Mouse (Mus musculus) cerebellum, adult 2 months (tissue): ENCODE data around the gene Hmx1. TPM values are rescaled to one million over a fixed set of nuclear protein-coding genes. Genes with fewer than 3 reads are reported as not detected.

Experiments
- DNase-seq, 2 experiments: peaks; one replicate each; pipeline ENCODE4 v3.0.0; 2021
- H3K27ac ChIP-seq: fragments of 200-500 bp; 2 replicates; pipeline ENCODE4 v1.5.1; 2012; ENCODE audit warnings: low read length, control low read depth, inconsistent platforms; ENCODE audit not compliant: insufficient read depth
- H3K27me3 ChIP-seq: fragments of 200-500 bp; 2 replicates; pipeline ENCODE4 v1.6.1; 2012; ENCODE audit warnings: inconsistent platforms, mild to moderate bottlenecking, low read length, moderate library complexity; ENCODE audit not compliant: control insufficient read depth, insufficient read depth
- H3K4me1 ChIP-seq: fragments of 200-500 bp; 2 replicates; pipeline ENCODE4 v1.6.1; 2011; ENCODE audit warnings: low read length; ENCODE audit not compliant: control insufficient read depth, insufficient read depth
- H3K4me3 ChIP-seq: fragments of 200-500 bp; replicated peaks from 2 replicates; pipeline ENCODE3; 2011; ENCODE audit warnings: mild to moderate bottlenecking, low read depth, low read length, control low read depth; ENCODE audit not compliant: insufficient read depth
- CTCF ChIP-seq: fragments of 200-500 bp; IDR thresholded peaks from 2 replicates; pipeline ENCODE4 v1.5.1; 2011; ENCODE audit warnings: low read depth, mild to moderate bottlenecking, control low read depth, low read length, moderate library complexity, borderline replicate concordance; ENCODE audit not compliant: insufficient read depth
- POLR2A ChIP-seq: fragments of 200-500 bp; IDR thresholded peaks from 2 replicates; pipeline ENCODE4 v1.6.1; 2011; ENCODE audit warnings: low read length, control low read depth, borderline replicate concordance; ENCODE audit not compliant: insufficient read depth
- WGBS: fragments of 180-500 bp; shearing (Covaris S2); methylation state at CpG from one replicate; pipeline ENCODE4 v1.1.7; 2018; 5-methylcytosine and 5-hydroxymethylcytosine counted together
- polyA plus RNA-seq: library from polyadenylated mRNA; depleted of rRNA; stranded (reverse); fragments of >200 nt; gene quantifications from 2 replicates; pipeline ENCODE4 v1.2.3, GENCODE M21; 2012

The Hmx1 gene
- polyA plus RNA-seq, 1 experiment, result not detected

GRCm38 (mm10) chr5:35379066-35379465 lies 9.8 kb upstream of the Hmx1 start:
- TF ChIP-seq CTCF, result no peak
- no peak for TF ChIP-seq POLR2A
- 58% methylated on average over 2 of the region's 2 CpGs for WGBS
- H3K27ac ChIP-seq, result no peak overlapping the region
- no peak overlapping the region for H3K4me3 ChIP-seq
- DNase-seq, result no peak
- H3K4me1 ChIP-seq, result no peaks in the 10 kb centered on the region
- no peaks in the 10 kb centered on the region; the same call in 1 of the 2 replicates for H3K27me3 ChIP-seq

GRCm38 (mm10) chr5:35379815-35380214 lies 9.1 kb upstream of the Hmx1 start:
- no peak overlapping the region for H3K27ac ChIP-seq
- no peaks in the 10 kb centered on the region; the same call in 1 of the 2 replicates for H3K27me3 ChIP-seq
- WGBS, result 4% methylated on average over 4 of the region's 4 CpGs
- H3K4me3 ChIP-seq, result no peak overlapping the region
- H3K4me1 ChIP-seq, result no peaks in the 10 kb centered on the region
- TF ChIP-seq CTCF (peak; percentile 71; the same call in 1 of the 2 replicates), POLR2A (no peak)
- peak in 1 of 2 experiments; percentile 31 for DNase-seq

DNA sequence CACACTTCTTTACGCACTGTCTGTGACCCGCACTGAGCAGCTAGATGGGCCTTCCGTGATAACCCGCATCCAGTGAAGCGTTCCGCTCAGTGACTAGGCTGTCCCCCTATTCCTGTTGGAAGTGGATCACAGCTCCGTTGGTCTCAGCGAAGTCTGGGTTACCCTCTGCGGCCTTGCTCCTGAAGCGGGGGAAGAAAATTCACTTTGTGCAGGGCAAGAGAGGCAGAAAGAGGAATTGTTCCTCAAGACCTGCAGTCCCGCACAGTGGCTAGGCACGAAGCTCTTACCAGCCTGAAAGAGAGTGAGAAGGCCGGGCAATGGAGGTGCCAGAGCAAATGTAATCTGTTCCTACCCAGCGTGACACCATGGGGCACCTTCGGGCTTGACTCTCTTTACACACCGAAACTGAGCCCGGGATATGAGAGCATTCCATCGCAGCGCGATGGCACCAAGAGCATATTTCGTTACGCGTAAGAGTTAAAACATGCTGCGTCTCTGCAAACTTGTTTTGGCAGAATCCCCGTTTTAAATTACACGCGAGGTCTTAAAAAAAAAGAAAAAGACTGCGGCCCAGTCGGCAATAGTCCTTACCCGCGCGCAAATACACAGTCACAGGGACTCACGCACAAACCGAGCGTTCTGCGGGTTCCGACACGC lies 946 bp upstream of the Hmx1 start:
- 3% methylated on average over 38 of the region's 38 CpGs for WGBS
- no peak for DNase-seq
- Histone ChIP-seq H3K4me3 (no peak overlapping the region), H3K27ac (no peak overlapping the region), H3K4me1 (no peaks in the 10 kb centered on the region), H3K27me3 (peaks cover 9% of the 10 kb centered on the region; the same call in 1 of the 2 replicates)
- TF ChIP-seq CTCF (no peak), POLR2A (no peak)

GRCm38 (mm10) chr5:35389441-35389840 lies 533 bp downstream of the Hmx1 start:
- 13% methylated on average over 11 of the region's 11 CpGs for WGBS
- TF ChIP-seq CTCF (no peak), POLR2A (no peak)
- H3K27me3 ChIP-seq, result peaks cover 12% of the 10 kb centered on the region; the same call in 1 of the 2 replicates
- H3K4me1 ChIP-seq, result no peaks in the 10 kb centered on the region
- DNase-seq, result no peak
- H3K4me3 ChIP-seq, result no peak overlapping the region
- no peak overlapping the region for H3K27ac ChIP-seq

GRCm38 (mm10) chr5:35389915-35390314 lies 1.0 kb downstream of the Hmx1 start:
- Histone ChIP-seq H3K4me3 (no peak overlapping the region), H3K27me3 (peaks cover 12% of the 10 kb centered on the region; the same call in 1 of the 2 replicates), H3K4me1 (no peaks in the 10 kb centered on the region), H3K27ac (no peak overlapping the region)
- no peak for DNase-seq
- whole genome bisulfite sequencing, result 29% methylated on average over 3 of the region's 3 CpGs
- no peak for TF ChIP-seq CTCF
- TF ChIP-seq POLR2A, result no peak

DNA sequence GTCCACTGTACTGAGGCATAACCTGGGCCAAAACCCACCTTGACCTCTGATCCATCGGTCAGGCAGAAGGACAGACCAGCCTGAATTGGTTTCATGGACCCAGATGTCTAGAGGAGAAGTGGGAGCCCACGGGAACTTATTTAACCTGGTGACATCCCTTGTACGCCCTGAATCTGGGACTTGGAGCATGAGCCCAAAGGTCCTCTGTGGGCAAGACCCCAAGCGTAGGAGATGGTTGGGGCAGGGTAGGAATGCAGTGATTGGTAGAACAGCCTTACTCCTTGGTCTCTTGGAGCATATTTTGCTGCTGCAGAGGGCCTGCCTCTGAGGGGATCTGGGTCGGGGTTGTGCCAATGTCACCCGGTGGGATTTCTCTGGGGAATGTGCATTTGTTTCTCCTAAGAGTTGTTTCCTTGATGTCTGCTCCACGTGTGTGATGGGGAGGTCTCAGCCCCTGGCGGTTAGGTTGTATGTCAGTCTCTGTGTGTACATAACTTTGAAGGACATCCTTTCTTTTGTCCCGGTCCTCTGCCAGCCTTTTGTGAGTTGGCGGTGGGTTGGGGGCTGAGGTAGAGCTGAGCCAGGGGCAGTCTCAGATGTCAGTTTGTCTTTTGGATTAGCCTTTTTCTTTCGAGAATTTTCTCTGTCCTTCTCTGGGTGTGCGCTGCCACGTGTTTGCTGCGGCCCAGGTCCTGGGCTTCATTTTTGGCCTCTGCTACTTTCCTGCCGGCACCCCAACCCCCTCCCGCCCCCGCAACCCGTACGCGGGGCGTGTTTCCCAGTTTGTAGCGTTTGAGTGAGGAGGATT lies 2.1 kb downstream of the Hmx1 start:
- Histone ChIP-seq H3K4me1 (no peaks in the 10 kb centered on the region), H3K4me3 (no peak overlapping the region), H3K27ac (no peak overlapping the region), H3K27me3 (peaks cover 15% of the 10 kb centered on the region)
- WGBS, result 4% methylated on average over 22 of the region's 22 CpGs
- no peak for TF ChIP-seq CTCF
- no peak for TF ChIP-seq POLR2A
- DNase-seq, result no peak

- no peak for TF ChIP-seq CTCF
- no peak for TF ChIP-seq POLR2A
- under 1% methylated on average over 88 of the region's 88 CpGs for WGBS
- H3K4me3 ChIP-seq, result no peak overlapping the region
- H3K27ac ChIP-seq, result no peak overlapping the region
- H3K4me1 ChIP-seq, result no peaks in the 10 kb centered on the region
- DNase-seq, result no peak
- peaks cover 16% of the 10 kb centered on the region for H3K27me3 ChIP-seq
Measured at GRCm38 (mm10) chr5:35391656-35392333, 2.9 kb downstream of the Hmx1 start.

- no peak overlapping the region for H3K4me3 ChIP-seq
- TF ChIP-seq CTCF, result no peak
- no peak for TF ChIP-seq POLR2A
- H3K27me3 ChIP-seq, result peaks cover 18% of the 10 kb centered on the region
- WGBS, result 1% methylated on average over 37 of the region's 37 CpGs
- no peaks in the 10 kb centered on the region; the same call in 1 of the 2 replicates for H3K4me1 ChIP-seq
- DNase-seq, result no peak
- no peak overlapping the region for H3K27ac ChIP-seq
Measured at GRCm38 (mm10) chr5:35392334-35392695, 3.4 kb downstream of the Hmx1 start.
